Mouse (Mus musculus) adrenal gland, adult 2 months (tissue): ENCODE measurements around the gene Kcne1. TPM values are rescaled to one million over a fixed set of nuclear protein-coding genes. Genes with fewer than 3 reads are reported as not detected.

ENCODE experiments used
- DNase-seq: peaks from one replicate; pipeline ENCODE4 v3.0.0; 2021
- long read RNA-seq: library from polyadenylated mRNA; stranded (forward); transcript quantifications from one replicate; pipeline ENCODE4 v2.0.0, GENCODE M21; 2021
- polyA plus RNA-seq: library from polyadenylated mRNA; depleted of rRNA; stranded (reverse); fragments of >200 nt; gene quantifications from 2 replicates; pipeline ENCODE4 v1.2.3, GENCODE M21; 2012; rRNA removed
- total RNA-seq, 2 experiments: library from RNA; stranded (reverse); gene quantifications; 2 replicates each; pipeline ENCODE4 v1.2.3; 2021

The Kcne1 gene
- total RNA-seq (under 1 TPM in 1 of 2 experiments, not detected in 1; 0.17 TPM), polyA plus RNA-seq (0.41 TPM in 1 of 2 replicates, not detected in the other)
- long read RNA-seq, result 0 reads

DNA sequence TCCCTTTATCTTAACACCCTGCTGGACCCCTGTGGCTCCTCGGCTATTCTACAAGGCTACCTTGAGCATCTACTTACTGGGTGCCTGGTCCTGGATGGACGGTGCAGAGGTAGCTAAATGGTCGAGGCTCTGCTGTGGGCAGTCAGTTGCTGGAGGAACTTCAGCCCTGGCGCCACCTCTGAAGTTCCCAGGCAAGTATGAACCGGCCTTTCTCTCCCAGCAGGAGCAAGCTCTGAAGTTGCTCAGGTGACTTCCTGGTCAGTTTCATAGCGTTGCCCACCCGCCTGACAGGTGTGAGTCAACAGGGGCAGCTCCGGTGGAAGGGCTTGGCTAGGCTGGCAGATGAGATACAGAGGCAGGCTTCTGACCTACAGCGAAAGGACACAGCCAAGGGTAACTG lies at the start of gene Kcne1:
TSS of gene Kcne1 (minus strand) at position 240 of the 400 bp plus-strand sequence.
- no peak for DNase-seq

DNA sequence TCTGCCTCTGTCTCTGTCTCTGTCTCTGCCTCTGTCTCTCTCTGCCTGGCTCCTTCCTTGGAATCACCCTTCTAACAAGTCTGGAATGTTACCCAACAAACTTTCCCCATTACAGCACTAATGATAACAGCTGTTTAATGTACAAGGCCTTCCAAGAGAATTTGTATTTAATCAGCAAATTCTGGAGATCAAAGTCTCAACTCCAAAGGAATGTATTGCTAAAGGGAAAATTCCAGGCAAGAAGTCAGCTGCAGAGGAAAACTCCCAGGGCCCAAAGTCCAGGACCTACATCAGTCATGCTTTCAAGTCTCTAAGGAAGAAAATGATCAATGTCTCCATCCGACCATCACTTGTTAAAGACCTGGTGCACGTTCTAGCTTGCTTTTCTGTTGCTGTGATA lies 48.6 kb upstream of the Kcne1 start:
- no peak for DNase-seq

DNA sequence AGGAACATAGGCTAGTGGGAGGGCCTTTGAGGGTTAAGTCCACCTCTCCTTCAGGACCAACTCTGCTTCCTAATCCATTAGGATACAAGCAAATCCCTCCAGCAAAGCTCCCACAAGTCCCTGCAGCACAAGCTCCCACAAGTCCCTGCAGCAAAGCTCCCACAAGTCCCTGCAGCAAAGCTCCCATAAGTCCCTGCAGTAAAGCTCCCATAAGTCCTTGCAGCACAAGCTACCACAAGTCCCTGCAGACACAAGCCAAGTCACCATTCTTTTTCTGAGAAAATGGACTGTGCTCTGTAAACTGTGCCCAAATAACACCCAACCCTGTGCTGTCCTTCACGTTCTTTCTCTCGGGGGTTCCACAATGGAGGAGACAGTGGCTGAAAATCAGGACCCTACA lies 44.9 kb upstream of the Kcne1 start:
- no peak for DNase-seq

DNA sequence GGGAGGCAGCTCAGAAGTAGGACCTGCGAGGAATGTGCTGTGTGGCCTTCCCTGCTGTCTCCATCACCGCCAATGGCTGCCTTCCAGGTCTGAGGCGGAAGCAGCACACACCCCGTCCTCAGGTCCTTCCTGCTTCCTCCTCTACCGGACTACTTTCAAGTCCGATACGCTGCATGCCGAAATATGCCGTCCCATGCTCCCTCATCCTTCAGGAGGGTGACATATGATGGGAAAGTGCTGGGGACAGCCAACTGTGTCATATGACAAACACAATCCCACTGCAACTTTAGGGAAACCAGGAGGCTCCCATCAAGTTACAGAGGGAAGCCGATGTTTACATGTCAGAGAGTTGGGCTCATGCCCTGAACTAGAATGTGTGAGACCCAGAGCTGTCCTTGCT lies 43.8 kb upstream of the Kcne1 start:
- no peak for DNase-seq

DNA sequence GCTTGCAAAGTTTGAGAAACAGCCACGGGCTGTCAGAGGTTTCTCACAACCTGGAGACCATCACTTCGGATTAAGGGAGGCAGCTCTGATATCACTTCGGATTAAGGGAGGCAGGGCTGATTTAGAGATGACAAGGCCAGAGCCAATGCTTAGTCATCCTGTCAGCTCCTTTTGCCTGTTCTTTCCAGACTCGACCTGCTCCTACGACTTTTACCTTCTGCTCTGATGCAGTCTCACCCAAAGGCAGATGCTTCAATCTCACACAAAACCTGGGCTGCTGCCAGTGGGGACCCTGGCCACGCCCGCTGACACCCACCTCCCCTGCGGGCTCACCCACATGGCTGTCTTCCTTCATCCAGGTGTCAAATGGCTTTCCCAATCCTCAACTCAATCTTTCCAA lies 42.9 kb upstream of the Kcne1 start:
- DNase-seq, result peak; percentile 42

DNA sequence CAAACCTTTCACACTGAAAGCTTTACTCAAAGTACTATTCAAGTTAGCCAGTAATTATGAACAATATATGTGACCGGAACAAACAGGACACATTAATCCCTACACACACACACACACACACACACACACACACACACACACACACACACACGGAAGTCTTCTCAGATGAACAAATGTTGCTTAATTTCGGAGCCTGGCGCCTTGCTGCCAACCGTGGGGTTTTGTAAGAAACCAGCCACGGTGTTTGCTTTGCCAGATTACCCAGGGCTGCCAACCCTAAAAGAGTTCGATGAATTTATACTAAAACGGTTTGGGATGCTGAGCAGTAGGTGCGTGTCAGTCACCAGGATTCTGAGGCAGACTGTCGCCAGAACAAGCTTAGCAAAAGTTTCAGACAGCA lies 41.9 kb upstream of the Kcne1 start:
- DNase-seq, result peak; percentile 30

DNA sequence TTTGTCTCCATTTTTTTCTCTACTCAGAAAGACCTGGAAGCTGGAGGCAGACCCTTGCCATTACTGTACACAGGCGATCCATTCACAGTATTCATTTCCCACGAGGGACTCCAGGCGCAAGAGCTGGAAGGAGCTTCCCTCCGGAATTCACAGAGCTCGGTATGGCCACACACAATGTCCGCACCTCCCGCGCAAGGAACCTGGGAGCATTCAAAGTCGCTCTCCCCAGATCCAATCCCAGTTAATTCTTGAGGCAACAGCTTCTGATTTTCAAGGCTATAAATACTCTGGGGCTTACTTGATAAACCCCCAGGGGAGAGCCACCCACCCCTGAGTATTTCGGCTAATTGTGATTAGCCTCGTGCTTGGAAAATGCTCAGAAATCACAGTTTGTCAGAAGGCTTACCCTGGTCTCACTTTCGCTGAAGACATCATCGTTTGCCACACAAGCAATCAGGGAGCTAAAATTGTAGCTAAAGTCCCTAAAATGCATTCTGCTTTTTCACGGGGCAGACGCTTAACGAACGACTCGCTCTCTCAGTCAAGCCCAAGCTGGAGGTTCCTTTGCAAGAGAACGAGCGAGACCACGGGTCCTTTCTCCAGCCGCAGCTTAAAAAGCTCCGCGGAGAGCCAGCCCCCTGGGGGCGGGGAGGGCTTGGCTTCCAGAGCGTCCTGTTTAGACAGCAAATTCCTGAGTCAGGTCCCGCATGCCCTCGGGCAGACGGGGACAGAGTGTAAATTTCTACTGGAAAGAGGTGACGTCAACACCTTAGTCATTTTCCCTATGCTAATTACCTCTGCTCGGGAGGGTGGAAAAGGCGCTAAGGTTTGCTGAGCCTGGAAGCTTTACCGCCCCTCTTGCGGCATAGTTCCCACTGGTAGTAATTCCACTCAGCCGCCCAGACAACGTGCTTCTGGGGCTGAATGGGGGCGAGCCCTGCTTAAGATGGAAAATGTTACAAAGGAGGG lies 40.5 kb upstream of the Kcne1 start:
- DNase-seq, result peak; percentile 92

DNA sequence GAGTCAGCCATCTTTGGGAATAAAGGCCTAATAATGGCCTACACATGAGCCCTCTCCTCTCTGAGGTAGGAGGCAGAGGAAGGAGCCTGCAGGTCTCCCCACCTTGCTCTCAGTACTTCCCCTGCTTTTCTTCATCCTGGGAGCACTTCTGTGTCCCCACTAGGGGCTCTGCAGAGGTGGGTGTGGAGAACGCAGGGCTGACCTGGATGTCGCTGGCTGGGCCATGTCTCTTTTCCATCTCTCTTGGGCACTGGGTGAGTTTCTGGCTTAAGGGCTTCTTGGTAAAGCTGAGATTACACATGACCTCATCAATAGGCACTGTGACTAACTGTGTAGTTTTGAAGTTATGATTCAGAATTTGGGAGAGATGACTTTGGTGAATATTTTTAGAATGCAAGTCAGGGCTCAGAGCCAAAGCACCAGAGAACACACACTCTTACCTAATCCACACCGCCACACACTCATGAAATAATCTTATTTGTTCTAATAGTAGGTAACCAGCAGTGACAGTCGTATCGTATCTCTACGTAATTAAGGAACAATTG lies 39.4 kb upstream of the Kcne1 start:
- DNase-seq, result peak; percentile 62

DNA sequence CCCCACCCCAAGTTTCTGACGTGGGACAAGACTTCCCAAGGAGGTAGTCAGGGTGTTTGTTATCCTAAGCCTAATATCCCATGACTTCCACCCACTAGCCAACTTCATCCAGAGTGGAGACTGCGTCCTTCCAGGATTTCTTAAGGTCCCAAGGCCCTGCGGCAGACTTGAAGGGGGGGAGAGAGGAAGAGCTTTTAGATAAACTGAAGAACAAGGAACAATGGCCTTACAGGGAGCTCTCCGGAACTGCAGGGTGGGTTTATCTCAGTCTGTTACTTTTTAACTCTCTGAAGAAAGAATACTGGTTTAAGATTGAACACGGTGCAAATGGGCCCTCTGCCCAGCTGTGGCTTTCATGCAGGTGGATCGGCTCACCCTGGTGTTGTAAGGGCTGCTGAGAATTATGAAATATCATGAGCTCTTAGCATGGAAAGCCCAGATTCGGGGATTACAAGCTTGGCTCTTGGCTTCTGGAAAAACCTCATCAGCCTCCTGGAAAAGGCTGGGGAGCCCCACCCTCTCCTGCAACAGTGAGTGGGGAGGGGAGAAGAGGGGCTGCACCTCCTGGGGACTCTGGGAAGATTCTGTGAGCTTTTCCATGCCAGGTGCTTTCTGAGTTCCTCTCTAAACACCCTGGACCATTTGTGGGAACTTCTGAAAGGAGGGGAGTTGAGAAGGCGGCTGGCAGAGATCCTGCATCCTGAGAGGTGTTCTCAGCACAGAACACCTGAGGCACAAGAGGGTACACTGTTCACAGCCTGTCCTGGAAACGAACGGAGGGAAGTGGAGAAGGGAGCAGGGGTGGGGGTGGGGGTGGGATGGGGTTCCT lies 38.7 kb upstream of the Kcne1 start:
- DNase-seq, result no peak

DNA sequence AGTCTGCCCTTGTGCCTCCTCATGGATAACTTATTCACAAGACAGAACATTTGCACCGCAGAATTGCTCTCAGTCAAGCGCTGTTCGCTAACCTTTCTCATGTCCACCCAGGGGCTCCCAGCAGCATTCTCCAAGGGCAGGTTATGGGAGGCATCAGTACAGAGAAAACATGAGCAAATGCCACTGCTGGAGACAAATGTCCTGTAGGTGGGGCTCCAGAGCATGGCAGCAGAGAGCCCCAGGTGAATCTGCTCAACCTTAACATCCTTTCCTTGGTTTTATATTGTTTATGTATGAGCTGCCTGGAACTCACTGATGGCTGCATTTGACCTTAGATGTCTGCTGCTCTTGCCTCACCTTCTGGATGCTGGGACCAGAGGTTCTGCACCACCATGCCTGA lies 34.5 kb upstream of the Kcne1 start:
- DNase-seq, result no peak

DNA sequence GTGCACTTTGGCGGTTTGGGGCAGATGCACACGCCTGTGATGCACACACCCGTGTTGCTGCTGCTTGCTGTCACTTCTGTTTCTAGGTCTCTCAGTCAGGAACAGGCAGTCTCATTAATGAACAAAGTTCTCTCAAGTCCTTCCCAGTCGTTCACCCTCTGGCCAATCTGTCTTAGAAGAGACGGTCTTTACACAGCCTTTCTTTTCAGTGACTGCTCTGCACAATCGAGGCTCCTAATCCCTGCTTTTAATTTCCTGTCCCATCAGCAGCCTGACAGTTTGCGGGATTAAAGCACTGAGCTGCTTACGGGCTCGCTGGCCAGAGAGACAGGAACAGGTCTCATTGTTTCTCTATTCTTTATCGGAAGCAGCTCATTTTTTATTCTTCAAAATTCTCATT lies 28.4 kb upstream of the Kcne1 start:
- no peak for DNase-seq

DNA sequence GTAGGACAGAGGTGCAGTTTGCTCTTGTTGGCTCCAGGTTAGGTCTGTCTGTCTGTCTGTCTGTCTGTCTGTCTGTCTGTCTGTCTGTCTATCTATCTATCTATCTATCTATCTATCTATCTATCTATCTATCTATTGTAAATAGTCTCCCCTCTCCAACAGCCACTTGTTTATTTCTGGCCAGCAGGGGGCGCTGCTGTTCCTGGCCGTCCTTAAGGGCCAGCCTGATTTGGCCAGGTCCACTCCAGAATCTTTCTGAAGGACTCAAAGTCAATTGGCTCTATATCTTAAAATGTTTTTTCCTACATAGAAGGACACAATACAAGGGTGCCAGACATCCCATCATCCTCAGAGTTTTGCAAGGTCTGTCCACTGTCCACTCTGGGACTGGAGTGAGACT lies 25.8 kb upstream of the Kcne1 start:
- DNase-seq, result peak; percentile 71

DNA sequence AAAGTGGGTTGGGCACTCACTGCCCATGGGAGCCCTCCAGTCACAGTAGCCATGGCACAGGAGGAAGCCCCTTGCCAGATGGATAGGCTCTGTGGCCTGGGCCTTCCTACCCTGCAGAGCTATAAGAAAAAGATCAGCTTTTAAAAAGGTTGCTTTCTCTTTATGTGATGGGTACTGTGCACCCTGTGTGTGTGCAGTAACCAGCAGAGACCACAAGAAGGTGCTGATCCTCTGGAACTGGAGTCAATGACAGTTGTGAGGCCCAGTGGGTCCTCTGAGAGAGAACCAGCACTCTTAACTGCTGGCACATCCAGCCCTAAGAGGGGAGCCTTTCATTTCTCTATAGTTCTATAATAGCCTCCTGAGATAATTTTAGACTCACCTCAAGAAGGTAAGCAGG lies 24.1 kb upstream of the Kcne1 start:
- DNase-seq, result no peak

DNA sequence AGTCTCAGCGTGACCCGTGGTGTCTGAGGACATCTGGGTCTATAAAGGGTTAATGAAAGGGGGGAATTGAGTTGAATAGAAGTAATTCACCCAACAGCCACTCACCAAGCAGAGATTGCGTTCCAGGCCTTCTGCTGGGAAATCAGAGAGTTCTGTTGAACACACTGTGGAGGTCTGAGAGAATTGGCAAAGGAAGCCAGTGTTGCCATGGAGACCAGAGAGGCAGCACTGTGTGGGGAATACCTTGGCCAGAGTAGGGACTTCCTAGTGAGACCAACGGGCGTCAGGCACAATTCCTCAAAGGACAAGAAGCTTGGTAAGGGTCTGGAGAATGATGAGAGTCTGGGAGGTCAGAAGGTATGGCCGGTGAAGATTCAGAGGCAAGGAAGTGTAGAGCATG lies 23.2 kb upstream of the Kcne1 start:
- no peak for DNase-seq

DNA sequence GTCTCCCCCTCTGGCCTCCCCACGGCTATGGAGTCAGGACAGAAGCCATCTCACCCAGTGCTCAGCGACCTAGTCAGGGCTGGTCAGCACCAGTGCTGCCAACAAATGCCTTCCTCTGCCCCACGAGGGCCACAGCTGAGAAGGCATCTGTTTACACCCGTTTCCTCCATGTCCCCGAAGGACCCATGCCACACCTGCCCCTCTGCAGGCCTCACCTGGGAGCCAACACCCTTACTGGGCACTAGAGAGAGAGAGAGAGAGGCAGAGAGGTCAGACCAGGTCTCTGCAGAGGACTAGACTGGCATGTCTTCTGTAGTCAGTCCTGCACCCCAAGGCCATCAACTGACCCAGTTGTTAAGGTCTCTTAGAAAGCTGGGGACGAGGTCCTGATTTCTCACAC lies 21.8 kb upstream of the Kcne1 start:
- DNase-seq, result no peak

DNA sequence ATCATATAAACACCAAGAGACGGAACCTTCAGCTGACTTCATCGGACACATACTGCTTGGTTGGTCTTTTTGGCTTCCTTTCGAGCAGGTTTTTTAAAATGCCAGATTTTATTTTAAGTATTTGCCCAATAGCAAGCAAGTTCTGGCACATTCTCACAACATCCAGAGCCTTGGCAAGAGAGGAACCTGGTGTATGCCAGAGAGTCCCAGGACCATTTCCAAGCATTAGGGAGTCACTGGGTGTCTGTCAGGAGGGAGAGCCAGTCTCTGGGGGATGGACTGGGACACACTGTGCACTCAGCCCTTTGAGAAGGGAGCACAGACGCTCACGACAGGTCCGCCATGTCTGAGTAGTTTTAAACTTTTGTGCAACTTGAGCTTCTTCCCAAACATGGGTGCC lies 17.7 kb upstream of the Kcne1 start:
- no peak for DNase-seq

DNA sequence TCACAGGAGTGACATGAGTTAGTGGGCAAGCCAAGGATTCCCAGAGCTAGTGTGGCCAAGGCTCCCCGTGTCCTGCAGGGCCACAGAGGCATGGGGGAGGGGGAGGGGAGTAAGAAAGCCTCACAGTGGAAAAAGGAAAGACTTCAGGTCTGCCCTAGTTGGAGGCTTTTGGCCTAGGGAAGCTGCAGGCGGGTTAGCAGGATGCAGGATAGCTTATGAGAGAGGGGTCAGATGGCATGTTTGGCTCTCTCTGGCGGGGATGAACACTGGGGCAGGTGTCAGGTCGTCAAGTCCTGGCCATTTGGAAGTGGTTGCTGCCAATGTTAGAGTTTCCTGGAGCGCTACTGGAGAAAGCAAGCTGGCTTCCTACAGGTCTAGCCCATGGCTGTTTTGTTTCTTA lies 12.4 kb upstream of the Kcne1 start:
- no peak for DNase-seq

DNA sequence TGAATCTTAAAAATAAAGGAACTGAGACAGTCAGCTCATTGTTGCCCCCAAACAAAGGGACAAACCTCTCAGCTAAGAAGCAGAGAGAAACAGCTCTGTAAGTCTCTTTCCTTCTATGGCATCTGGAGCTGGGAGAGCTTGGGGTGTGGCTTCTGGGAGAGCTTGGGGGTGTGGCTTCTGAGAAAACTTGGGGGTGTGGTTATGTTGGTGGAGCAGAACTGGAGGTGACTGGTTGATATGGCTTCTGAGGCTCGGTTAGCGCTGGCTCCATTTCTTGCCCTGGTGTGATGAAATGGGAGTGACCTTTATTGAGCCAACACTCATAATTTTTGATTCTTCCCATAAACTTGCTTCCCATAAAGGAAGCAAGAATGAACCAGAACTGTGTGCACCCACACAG lies 10.0 kb upstream of the Kcne1 start:
- peak; percentile 46 for DNase-seq

DNA sequence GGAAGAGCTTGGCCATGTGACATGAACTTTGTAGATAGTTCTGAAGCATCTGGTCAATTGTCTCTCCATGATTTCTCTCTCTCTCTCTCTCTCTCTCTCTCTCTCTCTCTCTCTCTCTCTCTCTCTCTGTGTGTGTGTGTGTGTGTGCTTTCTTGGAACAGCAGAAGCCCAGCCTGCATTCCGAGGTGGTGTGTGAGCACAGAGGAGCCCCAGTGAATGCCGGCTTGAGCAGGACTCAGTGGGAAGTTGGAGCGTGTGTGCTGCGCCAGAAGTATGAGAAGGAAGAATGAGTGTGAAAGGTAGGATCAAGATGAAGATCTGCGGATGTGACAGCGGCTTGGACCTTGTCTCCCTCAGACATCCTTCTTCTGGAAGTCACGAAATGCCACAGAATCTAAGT lies 6.2 kb upstream of the Kcne1 start:
- no peak for DNase-seq

DNA sequence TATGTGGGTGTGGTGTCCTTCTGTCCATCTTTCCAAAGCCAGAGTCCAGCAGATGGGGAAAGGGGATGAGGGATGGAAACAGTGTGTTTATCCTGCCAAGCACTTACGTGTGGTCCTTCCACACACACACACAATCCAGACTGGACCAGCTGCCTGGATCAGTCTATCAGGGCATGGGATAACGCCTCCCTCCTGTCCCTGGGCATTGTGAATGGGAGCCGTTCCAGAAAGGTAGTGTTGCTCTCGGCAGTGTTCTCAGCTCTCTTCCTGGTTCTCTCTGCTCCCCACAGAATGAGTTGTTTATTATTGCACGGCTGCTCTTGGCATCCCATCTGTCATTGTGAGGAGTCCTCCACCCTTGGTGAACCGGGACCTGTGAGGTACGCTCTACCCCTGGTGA lies 1.4 kb upstream of the Kcne1 start:
- no peak for DNase-seq

DNA sequence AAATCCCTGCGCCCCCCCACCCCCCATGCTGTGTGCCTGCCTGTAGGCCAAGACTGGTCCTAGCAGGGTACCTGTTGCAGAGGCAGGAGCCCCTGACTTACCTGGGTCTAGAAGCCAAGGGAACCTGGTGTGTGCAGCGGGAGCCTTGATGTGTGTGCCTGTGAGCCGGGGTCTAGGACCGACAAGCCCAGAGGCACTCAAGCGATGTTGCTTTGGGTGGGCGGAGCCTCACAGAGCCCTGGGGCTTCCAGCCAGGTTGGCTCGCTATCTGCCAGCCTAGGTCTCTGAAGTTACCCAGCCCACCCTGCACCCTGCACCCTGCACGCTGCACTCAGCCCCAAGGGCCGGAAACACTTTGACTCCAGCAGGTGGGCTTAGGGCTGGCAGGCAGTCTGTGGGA lies 534 bp downstream of the Kcne1 start:
- no peak for DNase-seq

DNA sequence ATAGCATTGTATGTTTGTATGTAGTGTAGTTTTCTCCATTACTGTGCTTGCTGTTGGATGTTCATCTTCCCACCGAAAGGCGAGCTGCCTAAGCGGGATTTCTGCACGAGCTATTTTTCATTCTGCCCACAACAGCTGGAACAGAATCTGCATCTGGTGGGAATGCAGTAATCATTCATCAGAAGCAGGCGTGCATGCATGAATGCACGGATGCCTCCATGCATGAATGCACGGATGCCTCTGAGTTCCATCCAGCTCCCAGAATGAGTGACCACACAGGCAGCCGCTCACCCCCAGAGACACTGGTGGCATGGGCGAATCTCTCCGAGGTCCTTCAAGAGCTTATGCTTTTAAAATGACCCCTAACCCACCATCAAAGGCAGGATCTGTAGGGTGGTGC lies 1.7 kb downstream of the Kcne1 start:
- no peak for DNase-seq

DNA sequence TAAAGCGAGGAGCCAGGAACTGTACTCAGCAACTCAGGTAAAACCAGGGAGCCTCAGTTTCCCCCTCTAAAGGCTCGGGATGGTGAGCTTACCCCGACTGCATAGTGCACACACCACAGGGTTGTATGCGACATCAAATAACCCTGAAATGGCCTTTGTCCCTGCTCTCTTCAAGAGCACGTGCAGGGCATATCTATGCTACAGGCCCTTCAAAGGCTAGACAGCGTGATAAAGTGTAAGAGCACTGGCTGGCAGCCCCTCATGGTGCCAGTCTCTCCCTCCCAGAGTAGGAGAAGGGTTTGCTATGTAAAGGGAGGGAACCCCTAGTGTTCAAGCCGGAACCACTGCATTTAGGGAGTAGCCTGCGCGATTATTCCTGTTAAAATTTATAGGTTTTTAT lies 2.2 kb downstream of the Kcne1 start:
- DNase-seq, result no peak
